Mouse (Mus musculus): Measurements from ENCODE around the gene 4921504E06Rik.

4921504E06Rik gene

DNA sequence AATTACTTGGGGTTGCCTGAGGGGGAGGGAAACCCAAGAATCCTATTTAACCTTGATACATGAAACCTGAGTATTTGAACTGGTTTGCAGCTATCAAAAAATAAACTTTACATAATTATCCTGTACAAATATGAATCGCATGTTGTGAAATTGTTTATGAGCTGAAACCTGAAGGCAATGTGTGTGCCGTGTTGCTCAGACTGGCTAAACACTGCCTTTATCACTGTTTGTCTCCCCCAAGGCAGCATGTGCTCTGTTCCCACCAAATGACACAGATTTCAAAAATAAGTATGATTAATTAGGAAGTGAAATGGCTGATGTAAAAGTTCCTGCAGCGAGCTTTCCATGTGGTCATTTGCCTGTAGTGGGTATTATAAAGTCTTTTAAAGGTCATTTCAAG lies 63.5 kb downstream of the 4921504E06Rik start:
- DNase-seq, result no peak

DNA sequence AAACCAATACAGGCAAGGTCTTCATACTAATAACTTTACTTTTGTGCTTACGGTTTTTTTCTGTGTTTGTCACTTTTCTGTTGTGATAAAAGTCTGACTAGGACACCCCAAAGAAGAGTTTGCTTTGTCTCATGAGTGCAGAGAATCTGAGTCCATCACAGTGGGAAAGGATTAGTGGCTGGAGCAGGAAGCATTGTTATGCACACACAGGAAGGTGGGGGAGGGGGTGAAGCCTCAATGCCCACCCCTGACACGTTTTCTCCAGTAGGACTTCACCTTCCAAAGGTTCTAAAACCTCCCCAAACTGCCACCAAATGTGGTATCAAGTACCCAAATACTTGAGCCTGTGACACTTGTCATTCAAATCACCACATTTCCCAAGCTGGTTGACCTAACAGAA lies 91.8 kb downstream of the 4921504E06Rik start:
- DNase-seq, result no peak

- DNase-seq, result no peak
These were observed 94.9 kb downstream of the 4921504E06Rik start for GRCm38 (mm10) chr2:19458785-19459184.

DNA sequence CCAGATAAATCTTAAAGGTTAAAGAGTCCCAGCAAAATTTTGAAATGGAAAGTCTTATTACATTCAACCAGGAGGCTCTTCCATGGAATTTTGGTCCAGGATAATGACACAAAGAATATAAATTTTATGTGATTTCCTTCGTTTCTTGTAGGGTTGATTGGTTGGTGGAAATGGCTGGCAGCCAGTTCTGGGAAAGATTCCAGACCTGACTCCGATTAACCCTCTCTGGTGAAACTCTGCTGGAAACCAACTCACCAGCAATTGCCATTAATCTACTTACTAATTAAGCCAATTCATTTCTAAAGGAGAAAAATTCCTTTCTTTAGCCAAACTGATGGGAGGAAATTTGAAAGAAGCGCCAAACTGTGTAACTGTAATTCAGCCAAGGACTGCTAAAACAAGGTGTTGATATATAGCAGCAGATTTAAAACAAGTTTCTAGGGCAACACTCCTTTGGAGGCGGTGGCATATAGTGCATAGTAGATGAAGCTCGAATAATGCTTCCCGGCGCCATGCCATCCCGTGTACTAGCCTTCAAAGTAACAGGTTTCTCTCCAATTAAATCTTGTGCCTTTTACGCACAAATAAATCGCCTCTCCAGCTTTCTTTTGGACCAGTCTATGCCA lies 97.7 kb downstream of the 4921504E06Rik start:
- DNase-seq, result peak; percentile 32

GRCm38 (mm10) chr2:19455228-19455627 lies 98.5 kb downstream of the 4921504E06Rik start:
- no peak for DNase-seq

DNA sequence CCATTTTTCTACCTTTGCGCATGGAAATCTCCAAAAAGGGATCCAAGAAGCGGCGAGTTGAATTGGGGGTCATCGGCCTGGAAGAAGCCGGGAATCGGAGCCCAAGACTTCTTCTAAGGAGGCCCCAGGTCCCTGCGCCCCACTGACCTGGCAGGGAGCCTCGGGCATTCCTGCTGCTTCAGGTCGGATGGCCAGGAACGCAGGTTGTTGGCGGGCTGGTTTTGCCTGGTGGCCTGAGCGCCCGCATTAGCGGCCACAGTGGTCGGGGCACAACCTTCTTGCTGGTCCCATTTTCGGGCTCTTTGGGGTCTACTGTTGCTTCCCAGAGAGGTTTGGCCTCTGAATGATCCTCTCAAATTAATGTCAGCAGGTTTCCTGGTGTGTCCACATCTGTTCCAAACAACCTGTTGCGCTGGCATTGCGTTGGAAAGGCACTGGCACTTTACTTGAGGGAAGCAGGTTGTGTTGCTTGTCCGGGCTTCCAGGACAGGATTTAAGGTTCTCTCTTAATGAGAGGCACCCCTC lies 101.1 kb downstream of the 4921504E06Rik start:
- no peak for DNase-seq

GRCm38 (mm10) chr2:19449308-19449707 lies 104.4 kb downstream of the 4921504E06Rik start:
- DNase-seq, result no peak

- peak; percentile 21 for DNase-seq
These were observed 105.5 kb downstream of the 4921504E06Rik start for GRCm38 (mm10) chr2:19448042-19448700.

DNA sequence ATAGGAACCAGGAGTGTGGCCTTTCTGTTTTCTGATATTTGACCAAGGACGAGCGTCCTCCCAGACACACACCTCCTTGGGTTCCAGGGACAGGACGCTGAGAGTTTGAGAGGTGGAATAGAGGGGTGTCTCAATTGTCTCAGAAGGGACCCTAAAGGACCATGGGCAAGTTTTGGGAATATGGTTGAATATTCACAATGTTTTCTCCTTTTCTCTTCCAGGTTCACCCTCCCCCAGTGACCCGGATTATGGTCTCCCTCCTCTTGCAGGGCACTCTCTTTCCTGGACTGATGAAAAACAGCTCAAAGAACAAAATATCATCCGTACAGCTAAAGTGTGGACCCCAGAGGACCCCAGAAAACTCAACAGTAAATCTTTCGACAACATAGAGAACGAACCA lies 107.0 kb downstream of the 4921504E06Rik start:
- no peak for DNase-seq

DNA sequence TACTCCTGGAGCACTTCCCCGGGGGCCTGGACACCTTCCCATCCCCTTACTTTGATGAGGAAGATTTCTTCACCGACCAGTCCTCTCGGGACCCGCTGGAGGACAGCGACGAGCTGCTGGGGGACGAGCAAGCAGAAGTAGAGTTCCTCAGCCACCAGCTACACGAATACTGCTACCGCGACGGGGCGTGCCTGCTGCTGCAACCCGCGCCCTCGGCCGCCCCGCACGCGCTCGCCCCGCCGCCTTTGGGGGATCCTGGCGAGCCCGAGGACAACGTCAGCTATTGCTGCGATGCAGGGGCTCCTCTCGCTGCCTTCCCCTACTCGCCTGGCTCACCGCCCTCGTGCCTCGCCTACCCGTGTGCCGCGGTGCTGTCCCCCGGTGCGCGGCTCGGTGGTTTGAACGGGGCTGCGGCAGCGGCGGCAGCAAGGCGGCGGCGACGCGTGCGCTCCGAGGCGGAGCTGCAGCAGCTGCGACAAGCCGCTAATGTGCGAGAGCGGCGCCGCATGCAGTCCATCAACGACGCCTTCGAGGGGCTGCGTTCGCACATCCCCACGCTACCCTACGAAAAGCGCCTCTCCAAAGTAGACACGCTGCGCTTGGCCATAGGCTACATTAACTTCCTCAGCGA lies 107.7 kb downstream of the 4921504E06Rik start:
- peak; percentile 7 for DNase-seq

DNA sequence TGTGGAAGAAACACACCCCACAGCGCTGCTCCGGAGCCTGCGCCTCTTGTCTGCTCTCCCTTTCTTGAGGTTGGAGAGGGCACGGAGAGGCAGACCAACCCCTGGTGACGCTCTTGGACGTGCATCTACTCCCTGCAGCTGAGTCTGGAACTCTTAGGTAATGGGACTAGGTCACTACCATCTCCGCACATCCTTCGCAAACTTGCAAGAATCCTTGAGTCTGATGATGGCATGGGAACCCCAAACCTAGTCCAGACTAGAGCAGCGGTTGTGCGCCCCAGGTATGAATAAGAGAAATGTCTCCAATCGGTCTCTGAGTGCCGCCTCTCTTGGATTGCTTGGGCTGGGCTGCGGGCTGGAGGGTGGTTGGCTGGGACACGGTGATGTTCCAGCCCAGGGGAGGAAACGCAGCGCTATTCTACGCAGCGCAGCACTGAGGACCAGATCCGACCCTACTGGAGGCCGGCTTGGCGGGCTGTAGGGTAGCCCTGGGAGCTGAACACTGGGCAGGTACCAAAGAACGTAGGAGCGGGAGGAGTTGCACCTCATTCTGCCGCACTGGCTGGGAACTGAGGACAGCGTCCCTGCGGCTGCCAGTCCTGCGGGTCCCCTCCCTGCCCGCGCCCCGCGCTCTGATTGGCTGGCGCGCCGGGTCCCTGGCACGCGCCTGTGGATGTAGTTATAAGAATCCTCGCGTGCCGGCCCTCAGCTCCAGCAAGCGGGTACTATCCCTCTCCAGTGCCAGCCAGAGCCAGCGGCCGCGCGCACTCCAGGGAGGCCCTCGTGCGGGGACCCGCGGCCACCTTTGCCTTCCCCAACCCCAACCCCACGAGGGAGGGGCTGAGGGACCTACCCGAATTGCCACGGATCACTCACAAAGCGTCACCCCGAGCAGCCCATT lies 108.5 kb downstream of the 4921504E06Rik start, which contains the start of gene Ptf1a:
Gene Ptf1a (plus strand): TSS at position 733 of the 901 bp plus-strand sequence.
- no peak for DNase-seq

DNA sequence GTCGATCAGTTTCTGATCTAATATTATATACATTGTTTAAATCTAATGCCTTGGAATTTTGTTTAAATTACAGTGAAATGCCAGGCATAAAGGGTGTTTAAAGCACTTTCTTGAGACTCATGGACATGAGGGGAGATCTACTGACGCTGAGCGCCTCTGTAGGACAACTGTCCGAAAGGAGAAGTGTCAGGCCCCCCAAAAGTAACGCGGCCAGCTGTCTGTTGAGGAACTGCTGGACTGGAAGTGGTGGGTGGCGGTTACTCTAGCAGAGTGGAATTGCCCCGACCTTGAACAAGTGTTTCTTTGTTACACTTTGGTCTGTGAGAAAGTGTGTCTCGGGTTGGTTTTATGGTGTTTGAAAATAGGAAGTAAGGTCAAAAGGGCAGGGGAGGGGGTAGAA lies 109.4 kb downstream of the 4921504E06Rik start:
- DNase-seq, result no peak

DNA sequence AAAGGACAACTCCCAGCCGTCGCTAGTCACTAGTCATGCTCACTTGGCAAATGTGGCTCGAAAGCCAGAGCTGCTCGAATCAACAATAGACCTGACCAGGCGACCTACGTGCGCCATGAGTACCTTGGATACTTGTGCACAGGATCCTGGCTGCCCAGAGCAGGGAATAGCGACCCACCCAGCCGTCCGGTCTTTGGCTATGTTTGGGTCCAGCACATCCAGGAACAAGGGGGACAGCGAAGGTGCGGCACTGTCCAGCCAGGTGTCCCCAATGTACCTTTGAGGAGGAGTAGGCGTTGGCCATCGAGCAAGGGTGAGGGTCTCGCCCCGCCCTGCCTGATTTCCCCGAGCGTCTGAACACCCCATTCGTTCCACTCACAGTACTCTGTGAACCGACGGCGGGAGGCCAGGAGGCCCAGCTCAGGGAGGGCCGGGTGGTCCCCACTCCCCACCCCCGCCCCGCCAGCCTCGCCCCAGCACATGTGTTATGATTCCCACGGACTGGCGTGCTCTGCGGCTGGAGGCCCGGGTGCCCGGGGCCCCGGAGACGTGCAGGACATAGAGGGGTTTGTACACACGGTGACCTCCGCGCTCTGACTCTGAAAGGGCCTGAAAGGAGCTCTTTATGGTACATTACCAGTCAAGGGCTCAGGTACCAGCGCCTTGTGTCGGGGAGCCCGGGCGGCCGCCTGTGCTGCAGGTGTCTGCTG lies 121.9 kb downstream of the 4921504E06Rik start:
- no peak for DNase-seq

- peak; percentile 17 for DNase-seq
These were observed 122.5 kb downstream of the 4921504E06Rik start for GRCm38 (mm10) chr2:19431186-19431585.

DNA sequence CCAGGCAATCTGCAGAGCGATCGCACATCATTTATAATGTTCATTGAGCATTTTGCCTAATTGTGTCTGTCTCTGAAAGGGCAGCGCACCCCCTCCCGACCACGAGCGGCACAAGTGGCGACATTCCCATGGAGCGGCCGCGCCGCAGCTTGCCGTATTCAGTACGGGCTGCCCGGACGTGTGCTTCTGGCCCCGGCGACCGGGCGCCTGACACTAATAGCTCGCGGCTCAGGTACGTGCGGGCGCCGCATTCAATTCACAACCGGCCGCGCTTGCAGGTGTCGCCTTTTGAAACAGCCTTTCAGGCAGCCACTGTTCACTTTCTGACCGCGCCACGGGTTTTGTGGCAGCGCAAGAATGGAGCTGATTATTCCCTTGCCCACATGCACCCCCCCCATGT lies 123.0 kb downstream of the 4921504E06Rik start:
- no peak for DNase-seq

GRCm38 (mm10) chr2:19429691-19430690 lies 123.7 kb downstream of the 4921504E06Rik start:
- DNase-seq, result no peak

DNA sequence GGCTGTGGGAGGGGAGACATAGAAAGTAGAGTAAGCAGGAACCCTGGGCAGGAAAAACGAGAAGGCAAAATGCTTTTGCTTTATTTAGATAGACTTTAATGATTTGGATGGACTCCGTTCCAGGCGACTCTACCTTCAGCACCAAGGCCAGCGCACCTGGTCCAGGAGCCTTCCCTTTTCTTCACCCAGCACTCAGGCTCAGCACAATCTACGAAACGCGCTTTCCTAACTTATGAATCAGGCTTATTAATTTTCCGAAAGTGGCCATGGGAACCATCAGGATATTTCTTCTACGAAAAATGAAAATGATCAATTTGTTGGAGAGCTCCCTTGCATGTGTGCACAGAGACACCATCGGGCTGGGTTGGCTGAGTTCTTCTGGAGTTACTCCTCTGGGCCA lies 124.7 kb downstream of the 4921504E06Rik start:
- DNase-seq, result peak; percentile 82

GRCm38 (mm10) chr2:19423086-19423485 lies 130.6 kb downstream of the 4921504E06Rik start:
- no peak for DNase-seq

DNA sequence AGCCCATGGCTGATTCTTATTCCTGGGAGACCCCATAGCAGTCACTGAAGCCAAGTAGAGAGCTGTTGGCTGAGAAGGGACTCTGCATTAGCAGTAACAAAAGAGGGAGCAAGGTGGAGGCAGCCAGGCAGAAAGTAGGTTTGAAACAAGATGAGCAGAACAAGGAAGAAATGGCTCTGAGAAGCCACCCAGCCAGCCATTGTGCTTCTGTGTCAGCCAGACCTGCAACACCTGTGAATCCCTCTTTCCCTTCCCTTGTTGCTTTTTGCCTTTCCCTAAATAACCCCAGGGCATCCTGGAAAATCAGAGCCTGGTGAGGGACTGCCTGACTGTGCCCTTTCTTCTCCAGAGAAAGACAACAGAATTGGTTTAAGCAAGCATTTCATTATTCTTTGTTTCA lies 131.5 kb downstream of the 4921504E06Rik start:
- DNase-seq, result no peak

- DNase-seq, result no peak
These were observed 133.9 kb downstream of the 4921504E06Rik start for GRCm38 (mm10) chr2:19419686-19420345.

Measured in kidney, postnatal 10 days (tissue).